Mouse (Mus musculus) gastrocnemius, postnatal 4 days (tissue): ENCODE results near the gene Tgfb2. TPM values are rescaled to one million over a fixed set of nuclear protein-coding genes. Genes with fewer than 3 reads are reported as not detected.

Experiments
- DNase-seq, 2 experiments: peaks; one replicate each; pipeline ENCODE4 v3.0.0; 2021 to 2022; ENCODE audit warnings: low spot score in 2 of 2, mixed read lengths in 2 of 2
- long read RNA-seq, 2 experiments: library from polyadenylated mRNA; stranded (forward); transcript quantifications; one replicate each; pipeline ENCODE4 v2.0.0; 2021
- total RNA-seq, 2 experiments: library from RNA; stranded (reverse); gene quantifications; 2 replicates each; pipeline ENCODE4 v1.2.3; 2021

Gene Tgfb2
- 10 to 100 TPM; 37.3 to 39.4 TPM for total RNA-seq
- long read RNA-seq, experiment 1, full-length matches to known transcripts: 24 of 29 reads
- long read RNA-seq, experiment 1, partial matches to known transcripts: 1 of 29 reads
- long read RNA-seq, experiment 1, other reads (novel, unspliced or antisense): 4 of 29 reads
- long read RNA-seq, experiment 2, full-length matches to known transcripts: 29 of 44 reads
- long read RNA-seq, experiment 2, partial matches to known transcripts: 0 of 44 reads
- long read RNA-seq, experiment 2, other reads (novel, unspliced or antisense): 15 of 44 reads

GRCm38 (mm10) chr1:186705915-186706248 is at the start of gene Tgfb2:
TSS of gene Tgfb2 (minus strand) at chr1:186705989.
- DNase-seq: peak in 1 of 2 experiments; percentile 59

- DNase-seq: no peak
Measured at GRCm38 (mm10) chr1:186749675-186750283, 44.0 kb upstream of the Tgfb2 start.

- DNase-seq: peak; percentile 72 to 83
Measured at GRCm38 (mm10) chr1:186748724-186749653, 43.2 kb upstream of the Tgfb2 start, which contains the start of gene Rrp15. TSS of gene Rrp15 (minus strand) at chr1:186749358.

- DNase-seq: no peak
Measured at GRCm38 (mm10) chr1:186739828-186740227, 34.0 kb upstream of the Tgfb2 start.

GRCm38 (mm10) chr1:186735537-186735936 is 29.7 kb upstream of the Tgfb2 start:
- no peak for DNase-seq

GRCm38 (mm10) chr1:186733052-186733451 is 27.3 kb upstream of the Tgfb2 start:
- DNase-seq: no peak

- DNase-seq: no peak
Measured at GRCm38 (mm10) chr1:186728778-186729177, 23.0 kb upstream of the Tgfb2 start.

GRCm38 (mm10) chr1:186726117-186726516 is 20.3 kb upstream of the Tgfb2 start:
- DNase-seq: no peak

- no peak for DNase-seq
Measured at GRCm38 (mm10) chr1:186722299-186722698, 16.5 kb upstream of the Tgfb2 start.

- DNase-seq: peak; percentile 71 to 79
Measured at GRCm38 (mm10) chr1:186721846-186722245, 16.1 kb upstream of the Tgfb2 start.

GRCm38 (mm10) chr1:186721166-186721565 is 15.4 kb upstream of the Tgfb2 start:
- DNase-seq: no peak

- no peak for DNase-seq
Measured at GRCm38 (mm10) chr1:186719708-186720107, 13.9 kb upstream of the Tgfb2 start.

GRCm38 (mm10) chr1:186718881-186719280 is 13.1 kb upstream of the Tgfb2 start:
- DNase-seq: no peak

- DNase-seq: peak in 1 of 2 experiments; percentile 36
Measured at GRCm38 (mm10) chr1:186714980-186715896, 9.4 kb upstream of the Tgfb2 start.

GRCm38 (mm10) chr1:186714215-186714614 is 8.4 kb upstream of the Tgfb2 start:
- no peak for DNase-seq

- peak in 1 of 2 experiments; percentile 48 for DNase-seq
Measured at GRCm38 (mm10) chr1:186712802-186713471, 7.1 kb upstream of the Tgfb2 start.

- DNase-seq: peak; percentile 52 to 77
Measured at GRCm38 (mm10) chr1:186705203-186705914, 430 bp downstream of the Tgfb2 start.

- peak in 1 of 2 experiments; percentile 54 for DNase-seq
Measured at GRCm38 (mm10) chr1:186703980-186704701, 1.6 kb downstream of the Tgfb2 start.
